Mouse (Mus musculus): ENCODE measurements around the gene Gnaq. TPM values are rescaled to one million over a fixed set of nuclear protein-coding genes. Genes with fewer than 3 reads are reported as not detected.
A peak's percentile ranks its signal among the peaks of the same experiment; 100 is the strongest.

Gnaq gene
- polyA plus RNA-seq, 1 experiment from 2014 or later: 15.7 TPM

DNA sequence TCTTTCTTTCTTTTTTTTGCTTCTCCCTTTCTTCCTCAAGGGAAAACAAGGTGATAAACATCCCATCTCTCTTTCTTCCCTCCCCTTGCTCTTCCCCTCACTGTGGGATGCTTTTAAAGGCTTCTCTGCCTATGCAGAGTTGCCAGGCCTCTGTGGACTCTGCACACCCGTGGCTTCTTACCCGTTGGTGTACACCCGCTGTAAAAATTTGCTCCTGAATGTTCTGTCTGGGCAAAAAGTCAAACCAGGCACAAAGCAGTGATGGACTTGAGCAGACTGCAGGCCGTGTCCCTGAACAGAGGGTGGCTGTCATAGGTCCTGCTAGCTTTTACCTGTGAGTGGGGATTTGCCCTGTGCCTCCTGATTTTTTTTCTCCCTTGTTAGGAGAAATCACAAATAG is 154.7 kb downstream of the Gnaq start:
- Histone ChIP-seq H3K27ac (peak overlapping the region; percentile 60), H3K4me3 (no peak overlapping the region), H3K27me3 (no peaks in the 10 kb centered on the region), H3K4me2 (no peak overlapping the region), H3K4me1 (replicated peaks) (peaks cover 34% of the 10 kb centered on the region), H3K9ac (no peak overlapping the region), H3K9me3 (replicated peaks) (no peaks in the 10 kb centered on the region), H3K36me3 (no peaks in the 10 kb centered on the region)
- no peak for ATAC-seq (replicated peaks; ENCODE audit: insufficient number of reproducible peaks, insufficient read depth, low FRiP score, low read depth)
- WGBS: 53% methylated on average over 4 of the region's 4 CpGs

DNA sequence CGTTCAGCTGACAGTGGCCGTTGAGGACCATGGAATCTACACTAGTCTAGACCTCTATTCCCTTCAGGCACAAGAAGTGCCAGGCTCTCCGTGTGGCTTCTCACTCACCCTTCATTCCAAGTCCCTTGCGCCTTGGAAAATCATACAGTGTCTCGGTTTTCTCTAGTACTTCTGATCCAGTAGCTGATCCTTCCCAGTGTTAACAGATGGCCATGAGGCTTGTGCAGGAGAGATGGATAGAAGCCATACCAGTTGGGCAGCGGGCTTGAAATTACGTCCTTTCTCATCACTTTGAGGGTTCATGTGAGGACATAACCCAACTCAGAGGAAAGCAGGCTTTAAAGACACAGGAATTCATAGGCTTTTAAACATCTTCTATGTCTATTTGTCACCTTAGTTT is 155.3 kb downstream of the Gnaq start:
- no peaks in the 10 kb centered on the region for H3K9me3 ChIP-seq (replicated peaks)
- H3K27me3 ChIP-seq: no peaks in the 10 kb centered on the region
- WGBS: 84% methylated on average over 7 of the region's 7 CpGs
- no peak overlapping the region for H3K27ac ChIP-seq
- no peak for ATAC-seq (replicated peaks; ENCODE audit: insufficient number of reproducible peaks, insufficient read depth, low FRiP score, low read depth)
- no peak overlapping the region for H3K9ac ChIP-seq
- H3K4me1 ChIP-seq (replicated peaks): peaks cover 33% of the 10 kb centered on the region
- no peaks in the 10 kb centered on the region for H3K36me3 ChIP-seq
- no peak overlapping the region for H3K4me3 ChIP-seq
- no peak overlapping the region for H3K4me2 ChIP-seq

DNA sequence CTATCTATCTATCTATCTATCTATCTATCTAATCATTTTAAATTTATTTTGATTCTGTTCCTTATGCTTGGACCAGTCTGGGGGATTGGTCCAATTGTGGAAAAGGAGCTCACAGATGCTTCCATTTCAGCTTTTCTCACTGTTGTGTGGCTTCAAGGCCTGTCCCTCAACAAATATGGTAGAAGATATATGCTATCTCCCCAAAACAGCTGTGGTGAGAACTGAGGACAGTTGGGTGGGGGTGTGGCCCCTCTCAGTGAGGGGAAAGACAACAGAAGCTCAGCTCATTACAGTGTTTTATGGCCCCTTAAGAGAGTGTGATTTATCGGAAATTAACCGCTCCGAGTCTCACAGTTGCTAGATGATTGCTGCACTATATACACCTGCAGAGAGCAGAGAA is 158.5 kb downstream of the Gnaq start:
- Histone ChIP-seq H3K27me3 (no peaks in the 10 kb centered on the region), H3K9me3 (replicated peaks) (no peaks in the 10 kb centered on the region), H3K4me2 (no peak overlapping the region), H3K4me3 (no peak overlapping the region), H3K36me3 (no peaks in the 10 kb centered on the region), H3K9ac (no peak overlapping the region), H3K27ac (no peak overlapping the region), H3K4me1 (replicated peaks) (peaks cover 13% of the 10 kb centered on the region)
- 96% methylated on average over 3 of the region's 3 CpGs for WGBS
- ATAC-seq (replicated peaks; ENCODE audit: insufficient number of reproducible peaks, insufficient read depth, low FRiP score, low read depth): no peak

DNA sequence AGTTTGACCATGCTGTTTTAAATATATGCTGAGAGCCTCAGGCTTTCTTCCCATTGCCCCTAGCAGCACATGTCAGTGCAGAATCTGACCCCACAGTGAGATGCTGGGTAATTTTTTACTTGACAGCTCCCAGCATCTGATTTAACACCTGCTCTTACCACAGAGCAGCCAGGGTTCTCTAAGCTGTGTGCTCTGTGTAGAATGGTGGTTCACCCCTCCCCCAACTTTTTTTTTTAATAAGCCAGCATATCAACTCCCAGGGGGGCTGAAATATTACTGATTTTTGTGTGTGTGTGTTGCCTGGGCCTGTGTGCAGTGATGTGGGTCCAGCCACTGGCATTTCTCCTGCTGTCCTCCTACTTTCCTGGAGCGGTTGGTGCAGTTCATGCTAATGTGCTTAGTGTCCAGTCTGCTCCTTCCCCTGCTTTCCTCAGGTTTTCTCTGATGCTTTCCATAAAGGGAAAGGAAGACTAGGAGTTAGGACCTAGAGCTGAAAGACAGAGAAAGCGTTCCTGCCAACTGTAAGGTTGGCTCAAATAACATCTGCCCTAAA is 159.5 kb downstream of the Gnaq start:
- 83% methylated on average over 2 of the region's 2 CpGs for WGBS
- Histone ChIP-seq H3K4me3 (no peak overlapping the region), H3K9me3 (replicated peaks) (no peaks in the 10 kb centered on the region), H3K4me1 (replicated peaks) (peaks cover 3% of the 10 kb centered on the region), H3K4me2 (no peak overlapping the region), H3K27me3 (no peaks in the 10 kb centered on the region), H3K36me3 (no peaks in the 10 kb centered on the region), H3K9ac (no peak overlapping the region), H3K27ac (no peak overlapping the region)
- no peak for ATAC-seq (replicated peaks; ENCODE audit: insufficient number of reproducible peaks, insufficient read depth, low FRiP score, low read depth)

DNA sequence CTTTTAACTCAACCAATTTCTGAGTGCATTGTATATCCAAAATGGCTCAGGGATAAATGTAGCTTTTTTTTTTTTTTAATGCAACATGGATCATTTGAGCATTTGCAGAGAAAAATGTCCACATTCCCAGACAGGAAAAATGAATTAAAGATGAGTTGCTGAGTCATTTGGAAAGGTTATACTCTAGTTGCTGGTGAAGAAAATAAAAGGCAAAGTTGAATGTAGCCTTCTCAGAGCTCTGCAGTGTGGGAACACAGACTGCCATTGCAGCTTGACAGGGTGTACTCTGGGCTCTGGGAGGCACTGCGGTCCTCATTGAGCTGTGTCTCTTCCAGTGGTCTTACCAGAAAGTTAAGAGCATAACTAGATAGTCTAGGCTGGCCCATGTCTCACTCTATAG is 160.3 kb downstream of the Gnaq start:
- Histone ChIP-seq H3K4me1 (replicated peaks) (no peaks in the 10 kb centered on the region; the same call in 1 of the 2 replicates), H3K27ac (no peak overlapping the region), H3K9ac (no peak overlapping the region), H3K9me3 (replicated peaks) (no peaks in the 10 kb centered on the region), H3K4me3 (no peak overlapping the region), H3K36me3 (no peaks in the 10 kb centered on the region), H3K27me3 (no peaks in the 10 kb centered on the region), H3K4me2 (no peak overlapping the region)
- ATAC-seq (replicated peaks; ENCODE audit: insufficient number of reproducible peaks, insufficient read depth, low FRiP score, low read depth): no peak
- 92% methylated on average over 1 of the region's 1 CpGs for WGBS

DNA sequence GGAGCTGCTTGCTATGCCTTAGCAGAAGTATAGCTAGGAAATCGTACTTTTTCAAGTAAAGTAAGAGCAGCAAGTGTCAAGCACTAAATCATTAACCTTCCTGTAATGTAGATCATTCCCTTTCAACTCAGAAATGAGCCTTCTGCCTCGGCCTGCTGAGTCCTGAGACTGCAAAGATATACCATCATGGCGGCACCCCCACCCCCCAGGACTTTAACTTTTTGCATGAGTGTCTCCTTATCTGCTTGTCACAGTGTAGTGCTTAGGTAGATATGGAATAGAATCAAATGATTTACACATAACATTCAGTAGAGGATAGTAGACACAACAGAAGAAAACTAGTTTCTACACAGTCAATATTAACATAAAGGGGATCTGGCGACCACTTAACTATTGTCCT is 167.8 kb downstream of the Gnaq start:
- no peaks in the 10 kb centered on the region for H3K4me1 ChIP-seq (replicated peaks)
- H3K27ac ChIP-seq: no peak overlapping the region
- H3K9ac ChIP-seq: no peak overlapping the region
- H3K4me3 ChIP-seq: no peak overlapping the region
- no peaks in the 10 kb centered on the region for H3K36me3 ChIP-seq
- no peaks in the 10 kb centered on the region for H3K27me3 ChIP-seq
- no peak overlapping the region for H3K4me2 ChIP-seq
- WGBS: 80% methylated on average over 4 of the region's 4 CpGs
- no peak for ATAC-seq (replicated peaks; ENCODE audit: insufficient number of reproducible peaks, insufficient read depth, low FRiP score, low read depth)
- no peaks in the 10 kb centered on the region for H3K9me3 ChIP-seq (replicated peaks)

DNA sequence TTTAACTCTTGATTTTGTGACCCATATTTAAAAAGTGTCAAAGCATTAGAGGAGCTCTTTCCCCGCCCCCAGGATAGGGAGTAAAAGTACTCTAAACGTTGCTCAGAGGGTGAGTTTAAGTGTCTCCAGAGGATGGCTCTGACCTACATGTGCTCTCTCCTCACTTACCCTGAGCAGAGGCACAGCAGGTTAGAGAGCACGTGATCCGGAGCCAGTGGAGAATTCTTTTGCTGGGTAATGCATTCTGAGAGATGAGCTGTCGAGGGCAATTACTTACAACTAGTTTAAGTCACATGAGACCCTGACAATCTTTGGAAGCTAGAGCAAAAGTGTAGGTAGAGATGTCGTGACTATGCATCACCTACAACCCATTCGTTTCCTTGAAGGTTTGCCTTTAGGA is 168.7 kb downstream of the Gnaq start:
- H3K27me3 ChIP-seq: no peaks in the 10 kb centered on the region
- H3K4me1 ChIP-seq (replicated peaks): no peaks in the 10 kb centered on the region
- ATAC-seq (replicated peaks; ENCODE audit: insufficient number of reproducible peaks, insufficient read depth, low FRiP score, low read depth): no peak
- no peaks in the 10 kb centered on the region for H3K9me3 ChIP-seq (replicated peaks)
- H3K27ac ChIP-seq: no peak overlapping the region
- 67% methylated on average over 7 of the region's 7 CpGs for WGBS
- H3K4me3 ChIP-seq: no peak overlapping the region
- H3K9ac ChIP-seq: no peak overlapping the region
- H3K4me2 ChIP-seq: no peak overlapping the region
- no peaks in the 10 kb centered on the region for H3K36me3 ChIP-seq

DNA sequence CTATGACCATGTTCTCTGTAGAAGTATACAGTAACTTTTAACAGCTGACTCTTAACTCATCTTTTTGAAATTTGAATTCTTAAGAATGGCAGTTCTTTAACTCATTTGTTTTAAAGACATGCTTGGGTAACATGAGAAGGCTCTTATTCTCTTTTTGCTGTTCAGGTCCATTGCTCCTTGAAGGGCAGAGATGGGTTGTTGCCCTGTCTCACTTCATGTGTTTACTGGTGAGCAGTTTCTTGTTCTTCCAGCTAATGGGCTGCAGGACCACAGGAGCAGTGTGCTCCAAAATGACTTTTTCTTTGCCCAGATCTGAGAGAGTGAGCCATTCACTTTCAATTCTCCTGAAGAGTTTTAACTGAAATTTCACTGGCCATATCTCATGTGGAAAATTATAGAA is 176.4 kb downstream of the Gnaq start:
- Histone ChIP-seq H3K9me3 (replicated peaks) (no peaks in the 10 kb centered on the region), H3K4me2 (no peak overlapping the region), H3K36me3 (no peaks in the 10 kb centered on the region), H3K4me3 (no peak overlapping the region), H3K27ac (no peak overlapping the region), H3K9ac (no peak overlapping the region), H3K4me1 (replicated peaks) (no peaks in the 10 kb centered on the region; the same call in 1 of the 2 replicates), H3K27me3 (no peaks in the 10 kb centered on the region)
- no peak for ATAC-seq (replicated peaks; ENCODE audit: insufficient number of reproducible peaks, insufficient read depth, low FRiP score, low read depth)

DNA sequence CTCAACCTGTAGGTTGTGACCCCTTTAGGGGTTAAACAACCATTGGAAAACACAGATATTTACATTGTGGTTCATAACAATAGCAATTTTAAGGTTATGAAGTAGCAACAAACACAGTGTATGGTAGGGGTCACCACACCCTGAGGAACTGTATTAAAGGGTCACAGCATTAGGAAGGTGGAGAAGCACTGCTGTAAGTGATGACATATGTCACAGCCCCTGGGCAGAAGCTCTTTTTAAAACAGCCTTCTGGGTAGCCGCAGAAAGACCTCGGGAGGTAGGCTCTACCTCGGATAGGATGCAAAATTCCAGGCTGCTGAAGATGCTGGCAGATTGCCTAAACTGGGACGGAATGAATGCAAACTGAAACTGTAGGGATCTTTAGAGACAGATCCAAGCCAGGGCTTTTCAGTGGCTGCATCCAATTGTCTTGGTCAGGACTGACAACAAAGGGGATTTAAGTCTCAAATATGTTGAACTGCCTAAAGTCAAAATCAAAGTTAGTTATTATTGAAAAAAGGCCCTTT is 181.7 kb downstream of the Gnaq start:
- no peak overlapping the region for H3K27ac ChIP-seq
- H3K4me2 ChIP-seq: no peak overlapping the region
- no peak for ATAC-seq (replicated peaks; ENCODE audit: insufficient number of reproducible peaks, insufficient read depth, low FRiP score, low read depth)
- 18% methylated on average over 4 of the region's 4 CpGs for WGBS
- peaks cover 14% of the 10 kb centered on the region for H3K4me1 ChIP-seq (replicated peaks)
- no peaks in the 10 kb centered on the region for H3K36me3 ChIP-seq
- no peak overlapping the region for H3K4me3 ChIP-seq
- H3K9me3 ChIP-seq (replicated peaks): no peaks in the 10 kb centered on the region
- no peaks in the 10 kb centered on the region for H3K27me3 ChIP-seq
- H3K9ac ChIP-seq: no peak overlapping the region

DNA sequence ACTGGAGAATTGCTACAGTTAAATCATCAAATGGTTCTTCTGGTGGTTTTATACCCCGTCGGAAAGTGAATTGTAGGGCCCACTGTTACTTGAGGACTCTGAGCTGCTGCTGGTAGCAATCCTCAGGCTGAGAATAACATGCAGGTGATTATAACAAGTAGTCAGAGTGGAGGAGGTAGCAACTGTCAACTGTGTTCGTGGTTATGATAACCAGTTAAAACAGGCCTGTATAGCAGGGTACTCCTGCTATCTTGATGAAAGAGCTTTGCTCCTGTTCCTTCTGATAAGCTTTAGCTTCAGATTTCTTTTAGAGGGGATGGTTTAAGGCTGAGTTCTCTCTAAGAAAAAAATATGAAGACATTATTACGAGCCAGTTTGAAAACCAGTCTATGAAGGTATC is 182.9 kb downstream of the Gnaq start:
- peaks cover 14% of the 10 kb centered on the region for H3K4me1 ChIP-seq (replicated peaks)
- H3K4me3 ChIP-seq: no peak overlapping the region
- 64% methylated on average over 4 of the region's 4 CpGs for WGBS
- ATAC-seq (replicated peaks; ENCODE audit: insufficient number of reproducible peaks, insufficient read depth, low FRiP score, low read depth): no peak
- no peak overlapping the region for H3K4me2 ChIP-seq
- no peak overlapping the region for H3K9ac ChIP-seq
- H3K36me3 ChIP-seq: no peaks in the 10 kb centered on the region
- no peak overlapping the region for H3K27ac ChIP-seq
- no peaks in the 10 kb centered on the region for H3K9me3 ChIP-seq (replicated peaks)
- no peaks in the 10 kb centered on the region for H3K27me3 ChIP-seq

DNA sequence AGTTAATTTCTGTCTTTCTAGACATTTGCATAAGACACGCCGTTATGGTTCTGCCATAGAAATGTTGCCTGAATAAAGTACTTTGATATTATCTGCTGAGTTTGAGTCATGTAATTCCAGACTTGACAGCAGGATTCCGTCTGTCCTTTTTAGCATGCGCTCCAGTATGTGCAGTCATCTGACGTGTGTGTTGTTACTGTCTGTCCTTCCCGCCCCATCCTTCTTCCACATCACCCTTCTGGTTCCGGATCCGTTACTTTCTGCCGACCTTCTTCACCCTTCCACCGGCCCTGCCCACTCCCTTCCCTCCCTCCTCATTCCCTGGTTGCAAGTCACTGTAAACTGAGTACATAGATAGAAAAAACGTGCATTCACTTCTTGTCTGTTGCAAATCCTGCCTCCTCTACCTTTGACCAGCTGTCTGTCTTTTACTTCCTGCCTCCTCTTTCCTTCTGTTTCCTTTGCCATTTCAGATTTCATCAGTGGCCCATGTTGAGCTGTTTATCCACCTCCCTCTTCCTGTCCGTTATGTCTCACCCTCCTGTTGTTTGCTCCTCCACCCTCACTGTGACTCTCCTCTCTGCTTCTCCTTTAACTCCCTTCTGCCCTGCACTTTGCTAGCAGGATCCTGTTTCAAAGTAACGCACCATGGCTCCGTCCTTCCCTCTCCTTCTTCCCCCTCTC is 185.6 kb downstream of the Gnaq start:
- no peak overlapping the region for H3K27ac ChIP-seq
- H3K9me3 ChIP-seq (replicated peaks): no peaks in the 10 kb centered on the region
- no peak for ATAC-seq (replicated peaks; ENCODE audit: insufficient number of reproducible peaks, insufficient read depth, low FRiP score, low read depth)
- WGBS: 52% methylated on average over 14 of the region's 14 CpGs
- no peak overlapping the region for H3K9ac ChIP-seq
- H3K4me1 ChIP-seq (replicated peaks): peaks cover 14% of the 10 kb centered on the region
- H3K4me2 ChIP-seq: no peak overlapping the region
- H3K36me3 ChIP-seq: no peaks in the 10 kb centered on the region
- no peak overlapping the region for H3K4me3 ChIP-seq
- no peaks in the 10 kb centered on the region for H3K27me3 ChIP-seq

DNA sequence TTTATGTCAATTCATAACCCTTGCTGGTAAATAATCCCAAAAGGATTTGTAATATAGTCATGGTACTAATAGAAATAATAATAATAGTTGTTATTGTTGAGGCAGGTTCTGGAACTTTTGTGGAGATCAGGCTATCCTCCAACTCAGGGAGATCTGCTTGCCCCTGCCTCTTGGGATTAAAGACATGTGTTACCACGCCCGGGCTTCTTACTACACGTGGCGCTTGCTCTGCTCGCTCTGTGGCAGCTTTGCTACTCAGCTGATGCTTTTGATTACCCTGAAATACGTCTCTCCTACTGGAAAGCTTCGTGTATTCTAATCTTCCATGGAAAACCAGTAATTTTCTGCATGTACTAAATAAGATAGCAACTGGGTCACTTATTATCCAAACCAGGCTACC is 187.4 kb downstream of the Gnaq start:
- Histone ChIP-seq H3K4me2 (no peak overlapping the region), H3K36me3 (no peaks in the 10 kb centered on the region), H3K9me3 (replicated peaks) (no peaks in the 10 kb centered on the region), H3K27ac (no peak overlapping the region), H3K4me3 (no peak overlapping the region), H3K27me3 (no peaks in the 10 kb centered on the region), H3K9ac (no peak overlapping the region), H3K4me1 (replicated peaks) (peaks cover 9% of the 10 kb centered on the region)
- ATAC-seq (replicated peaks; ENCODE audit: insufficient number of reproducible peaks, insufficient read depth, low FRiP score, low read depth): no peak
- 83% methylated on average over 7 of the region's 7 CpGs for WGBS
